Mouse (Mus musculus) heart, embryonic 10.5 days (tissue): Measurements from ENCODE around the gene Skiv2l. TPM values are rescaled to one million over a fixed set of nuclear protein-coding genes. Genes with fewer than 3 reads are reported as not detected.

ENCODE experiments used
- DNase-seq: peaks from one replicate; pipeline ENCODE4 v3.0.0-alpha.2; 2017; ENCODE audit warnings: low spot score
- H3K27ac ChIP-seq: fragments of 300-500 bp; sonication (generic); 2 replicates; pipeline ENCODE4 v1.5.1; 2016; ENCODE audit warnings: mild to moderate bottlenecking
- H3K27me3 ChIP-seq: fragments of 300-500 bp; sonication (generic); 2 replicates; pipeline ENCODE4 v1.6.1; 2016; ENCODE audit warnings: mild to moderate bottlenecking; ENCODE audit not compliant: poor library complexity, insufficient read depth, severe bottlenecking
- H3K36me3 ChIP-seq: fragments of 300-500 bp; sonication (generic); 2 replicates; pipeline ENCODE4 v1.6.1; 2016; ENCODE audit warnings: mild to moderate bottlenecking, moderate library complexity
- H3K4me1 ChIP-seq: fragments of 300-500 bp; sonication (generic); 2 replicates; pipeline ENCODE4 v1.6.1; 2016; ENCODE audit warnings: mild to moderate bottlenecking
- H3K4me3 ChIP-seq: fragments of 300-500 bp; sonication (generic); 2 replicates; pipeline ENCODE4 v1.5.1; 2016; ENCODE audit warnings: mild to moderate bottlenecking, moderate library complexity
- H3K9me3 ChIP-seq: fragments of 300-500 bp; sonication (generic); 2 replicates; pipeline ENCODE4 v1.6.1; 2016; ENCODE audit warnings: mild to moderate bottlenecking, moderate library complexity
- WGBS: fragments of 180-500 bp; shearing (Covaris S2); methylation state at CpG from one replicate; pipeline ENCODE4 v1.1.7; 2016; 5-methylcytosine and 5-hydroxymethylcytosine counted together
- polyA plus RNA-seq: library from polyadenylated mRNA; unstranded; fragments of >200 nt; fragmentation: Nextera tagmentation; extraction: Ambion mirVana; gene quantifications from 2 replicates; pipeline ENCODE4 v1.2.1, GENCODE M21; 2016

Skiv2l gene
- 39.9 and 43.6 TPM in 2 replicates for polyA plus RNA-seq

DNA sequence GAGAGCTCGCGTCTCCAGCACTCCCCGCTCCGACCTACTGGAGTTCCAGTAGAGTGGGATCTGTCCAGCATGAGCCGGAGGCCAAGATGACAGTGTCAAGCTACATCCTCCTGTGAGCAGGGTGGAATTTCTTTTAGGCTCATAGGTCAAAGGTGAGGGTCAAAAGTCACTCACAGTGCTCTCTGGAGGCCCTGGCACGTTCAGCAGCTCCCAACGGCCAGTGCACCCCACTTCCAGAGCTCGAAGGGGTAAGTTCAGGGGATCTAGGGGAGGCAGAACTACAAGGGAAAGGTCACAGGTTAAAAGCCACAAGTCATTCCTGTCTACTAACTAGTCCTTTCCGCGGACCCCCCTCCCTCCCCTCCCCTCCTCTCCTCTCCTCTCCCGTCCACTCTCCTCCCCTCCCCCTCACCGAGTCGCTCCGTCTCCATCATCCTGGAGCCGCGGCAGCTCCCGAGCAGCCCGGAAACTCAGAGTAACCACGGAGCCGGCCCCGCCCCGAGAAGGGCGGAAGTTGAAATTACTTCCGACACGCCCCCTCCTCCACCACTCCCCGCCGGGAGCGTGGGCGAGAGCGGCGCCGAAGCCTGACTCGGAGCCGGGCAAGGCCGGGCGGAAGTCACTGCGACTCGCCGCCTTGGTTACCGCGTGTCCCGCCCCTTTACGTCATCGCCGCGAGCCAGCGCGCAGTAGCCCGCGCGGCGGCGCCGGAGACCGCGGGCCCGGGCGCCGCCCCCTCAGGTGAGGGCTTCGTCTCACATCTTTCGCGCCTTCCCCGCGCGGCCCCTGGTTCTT is at the start of gene Skiv2l, which contains the start of gene Nelfe:
Skiv2l (minus strand) TSS at position 489 of the 795 bp plus-strand sequence.
Nelfe (plus strand) TSS at position 670 of the 795 bp plus-strand sequence.
- H3K4me3 ChIP-seq: peak within 1 kb of the TSS; percentile 96
- WGBS: under 1% methylated on average over 63 of the region's 65 CpGs
- peak within 1 kb of the TSS; percentile 92 for H3K27ac ChIP-seq
- H3K36me3 ChIP-seq: peaks cover 63% of the 10 kb centered on the region
- H3K27me3 ChIP-seq: no peaks in the 10 kb centered on the region
- peak; percentile 98 for DNase-seq
- H3K4me1 ChIP-seq: peaks cover 18% of the 10 kb centered on the region
- no peaks in the 10 kb centered on the region for H3K9me3 ChIP-seq

DNA sequence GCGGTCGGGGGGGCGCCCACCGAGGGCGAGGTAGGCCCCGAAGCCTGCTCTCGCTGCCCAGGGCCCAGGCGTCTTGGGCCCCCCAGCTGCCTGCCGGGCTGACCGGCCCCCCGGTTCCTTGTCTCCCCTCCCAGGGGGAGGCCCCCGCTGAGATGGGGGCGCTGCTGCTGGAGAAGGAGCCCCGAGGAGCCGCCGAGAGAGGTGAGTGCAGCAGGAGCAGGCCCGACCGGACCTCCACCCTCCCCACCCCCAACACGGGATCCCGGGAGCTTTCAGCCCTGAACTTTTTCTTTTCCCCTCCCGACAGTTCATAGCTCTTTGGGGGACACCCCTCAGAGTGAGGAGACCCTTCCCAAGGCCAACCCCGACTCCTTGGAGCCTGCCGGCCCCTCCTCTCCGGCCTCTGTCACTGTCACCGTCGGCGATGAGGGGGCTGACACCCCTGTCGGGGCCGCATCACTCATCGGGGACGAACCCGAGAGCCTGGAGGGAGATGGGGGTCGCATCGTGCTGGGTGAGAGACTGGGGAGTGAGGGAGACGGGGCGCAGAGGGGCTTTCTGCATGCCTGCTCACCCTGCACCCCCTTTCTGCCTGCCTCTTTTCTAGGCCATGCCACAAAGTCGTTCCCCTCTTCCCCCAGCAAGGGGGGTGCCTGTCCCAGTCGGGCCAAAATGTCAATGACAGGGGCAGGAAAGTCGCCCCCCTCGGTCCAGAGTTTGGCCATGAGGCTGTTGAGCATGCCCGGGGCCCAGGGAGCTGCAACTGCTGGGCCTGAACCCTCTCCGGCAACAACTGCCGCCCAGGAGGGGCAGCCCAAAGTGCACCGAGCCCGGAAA is 49.3 kb upstream of the Skiv2l start:
- H3K27ac ChIP-seq: peak overlapping the region; percentile 99
- peak; percentile 78 for DNase-seq
- H3K4me3 ChIP-seq: peak overlapping the region; percentile 99
- WGBS: under 1% methylated on average over 37 of the region's 45 CpGs
- peaks cover 41% of the 10 kb centered on the region for H3K36me3 ChIP-seq
- no peaks in the 10 kb centered on the region for H3K9me3 ChIP-seq
- no peaks in the 10 kb centered on the region for H3K27me3 ChIP-seq
- H3K4me1 ChIP-seq: peaks cover 38% of the 10 kb centered on the region

DNA sequence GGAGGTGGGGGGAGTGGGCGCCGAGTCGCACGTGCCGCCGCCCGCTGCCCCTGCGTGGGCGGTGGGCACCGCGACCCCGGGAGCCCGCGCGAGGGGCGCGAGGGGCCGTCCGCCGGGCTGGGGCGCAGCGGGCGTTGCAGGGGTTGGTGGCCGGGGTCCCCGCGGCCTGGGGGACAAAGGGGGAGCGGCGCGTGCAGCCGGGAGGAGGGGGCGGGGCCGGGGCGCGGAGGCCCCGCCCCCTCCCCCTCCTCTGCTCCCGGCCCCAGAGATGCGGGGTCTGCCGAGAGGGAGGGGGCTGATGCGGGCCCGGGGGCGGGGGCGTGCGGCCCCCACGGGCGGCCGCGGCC is 48.7 kb upstream of the Skiv2l start:
- H3K27me3 ChIP-seq: no peaks in the 10 kb centered on the region
- peak overlapping the region; percentile 99 for H3K4me3 ChIP-seq
- DNase-seq: no peak
- peak overlapping the region; percentile 99 for H3K27ac ChIP-seq
- 1% methylated on average over 30 of the region's 47 CpGs for WGBS
- H3K36me3 ChIP-seq: peaks cover 35% of the 10 kb centered on the region
- no peaks in the 10 kb centered on the region for H3K9me3 ChIP-seq
- H3K4me1 ChIP-seq: peaks cover 43% of the 10 kb centered on the region

DNA sequence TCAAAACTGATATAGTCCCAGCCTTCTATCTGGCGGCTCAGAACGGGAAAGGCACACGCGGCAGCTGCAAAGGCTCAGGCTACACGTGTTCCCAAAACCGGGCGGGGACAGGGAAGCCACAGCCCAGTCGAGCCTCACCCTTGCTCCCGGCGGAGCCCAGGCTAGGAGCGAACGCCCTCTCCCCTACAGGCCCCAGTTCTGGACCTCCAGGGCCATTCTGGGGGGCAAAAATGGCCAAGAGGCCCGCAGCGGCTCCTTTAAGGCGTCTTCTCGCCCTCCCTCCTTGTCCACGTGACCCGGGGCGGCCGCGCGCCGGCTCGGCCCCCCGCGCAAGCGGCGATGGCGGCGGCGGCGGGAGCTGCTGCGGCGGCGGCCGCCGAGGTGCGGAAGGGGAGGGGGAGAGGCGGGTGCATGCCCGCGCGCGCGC is 48.2 kb upstream of the Skiv2l start, which contains the start of the genes C2 and Ehmt2:
C2 (minus strand) TSS at position 106 of the 427 bp plus-strand sequence.
Ehmt2 (plus strand) TSS at position 310 of the 427 bp plus-strand sequence.
- WGBS: under 1% methylated on average over 33 of the region's 44 CpGs
- peak within 1 kb of the TSS; percentile 99 for H3K4me3 ChIP-seq
- no peaks in the 10 kb centered on the region for H3K9me3 ChIP-seq
- no peaks in the 10 kb centered on the region for H3K27me3 ChIP-seq
- peaks cover 46% of the 10 kb centered on the region for H3K4me1 ChIP-seq
- peaks cover 30% of the 10 kb centered on the region for H3K36me3 ChIP-seq
- peak within 1 kb of the TSS; percentile 99 for H3K27ac ChIP-seq
- peak; percentile 92 for DNase-seq

DNA sequence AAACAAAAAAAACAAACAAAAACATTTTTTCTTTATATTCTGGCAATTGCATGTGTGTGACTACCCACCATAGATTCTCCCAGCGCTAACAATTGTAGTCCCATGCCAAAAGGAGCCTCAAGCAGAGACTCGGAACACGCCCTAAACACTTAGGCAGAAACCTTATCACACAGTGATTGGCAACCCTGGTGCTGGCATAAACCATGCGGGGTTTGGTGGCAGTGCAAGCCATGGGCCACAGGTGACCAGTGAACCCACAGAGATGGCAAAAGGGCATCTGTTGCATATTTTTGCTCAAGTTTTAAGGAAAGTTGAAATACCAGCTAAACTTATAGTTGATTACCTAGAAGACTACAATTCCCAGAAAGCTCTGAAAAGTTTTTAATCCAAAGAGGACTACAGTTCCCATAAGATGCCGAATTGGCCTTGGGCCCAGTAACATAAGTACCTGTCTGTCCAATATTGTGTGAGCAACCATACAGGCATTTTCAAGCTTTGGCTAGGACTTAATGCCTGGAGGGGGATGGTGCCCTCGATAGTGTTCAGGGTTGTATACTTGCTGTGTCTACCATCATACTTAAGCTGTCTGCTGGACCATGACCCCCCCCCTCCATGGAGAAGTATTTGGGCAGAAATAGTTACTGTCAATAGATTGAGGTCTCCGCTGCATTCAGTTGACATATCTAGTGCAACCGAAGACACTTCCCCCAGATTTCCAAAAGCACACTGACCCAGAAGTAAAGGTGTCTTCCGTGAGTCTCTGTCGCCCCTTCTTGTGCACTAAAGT is 47.6 kb upstream of the Skiv2l start:
- 14% methylated on average over 10 of the region's 10 CpGs for WGBS
- DNase-seq: no peak
- H3K4me1 ChIP-seq: peaks cover 46% of the 10 kb centered on the region

DNA sequence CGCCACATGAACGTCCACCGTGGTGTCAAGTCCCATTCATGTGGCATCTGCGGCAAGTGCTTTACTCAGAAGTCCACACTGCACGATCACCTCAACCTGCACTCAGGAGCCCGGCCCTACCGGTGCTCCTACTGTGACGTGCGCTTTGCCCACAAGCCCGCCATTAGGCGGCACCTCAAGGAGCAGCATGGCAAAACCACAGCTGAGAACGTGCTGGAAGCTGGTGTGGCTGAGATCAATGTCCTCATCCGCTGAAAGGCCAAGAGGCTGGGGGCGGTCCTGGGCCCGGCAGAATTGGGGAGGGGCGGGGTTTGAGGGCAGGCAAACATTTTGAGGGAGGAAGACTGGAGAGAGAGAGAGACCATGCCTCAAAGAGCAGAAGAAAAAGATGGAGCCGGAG is 46.4 kb upstream of the Skiv2l start:
- no peak for DNase-seq

More for the DNA sequence above, 47.6 kb upstream of the Skiv2l start:
- Histone ChIP-seq H3K36me3 (peaks cover 24% of the 10 kb centered on the region), H3K4me3 (peak overlapping the region; percentile 99), H3K27me3 (no peaks in the 10 kb centered on the region), H3K9me3 (no peaks in the 10 kb centered on the region), H3K27ac (peak overlapping the region; percentile 99)

DNA sequence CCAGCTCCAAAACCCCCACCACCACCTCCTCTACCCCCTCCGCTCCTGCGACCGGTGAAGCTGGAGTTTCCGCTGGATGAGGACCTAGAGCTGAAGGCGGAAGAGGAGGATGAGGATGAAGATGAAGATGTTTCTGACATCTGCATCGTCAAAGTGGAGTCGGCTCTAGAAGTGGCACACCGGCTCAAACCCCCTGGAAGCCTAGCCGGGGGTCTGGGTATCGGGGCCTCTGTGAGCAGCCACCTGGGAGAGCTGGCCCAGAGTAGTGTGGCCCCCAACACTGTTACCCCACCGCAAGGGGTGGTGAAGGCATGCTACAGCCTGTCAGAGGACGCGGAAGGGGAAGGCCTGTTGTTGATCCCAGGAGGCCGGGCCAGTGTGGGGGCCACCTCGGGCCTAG is 45.7 kb upstream of the Skiv2l start:
- H3K27me3 ChIP-seq: no peaks in the 10 kb centered on the region
- WGBS: 97% methylated on average over 15 of the region's 15 CpGs

More for the DNA sequence above, 46.4 kb upstream of the Skiv2l start:
- no peaks in the 10 kb centered on the region for H3K27me3 ChIP-seq
- peak overlapping the region; percentile 96 for H3K4me3 ChIP-seq
- peaks cover 14% of the 10 kb centered on the region for H3K36me3 ChIP-seq
- WGBS: 85% methylated on average over 17 of the region's 17 CpGs
- H3K9me3 ChIP-seq: no peaks in the 10 kb centered on the region
- H3K4me1 ChIP-seq: peaks cover 46% of the 10 kb centered on the region
- peak overlapping the region; percentile 13; the same call in 1 of the 2 replicates for H3K27ac ChIP-seq

DNA sequence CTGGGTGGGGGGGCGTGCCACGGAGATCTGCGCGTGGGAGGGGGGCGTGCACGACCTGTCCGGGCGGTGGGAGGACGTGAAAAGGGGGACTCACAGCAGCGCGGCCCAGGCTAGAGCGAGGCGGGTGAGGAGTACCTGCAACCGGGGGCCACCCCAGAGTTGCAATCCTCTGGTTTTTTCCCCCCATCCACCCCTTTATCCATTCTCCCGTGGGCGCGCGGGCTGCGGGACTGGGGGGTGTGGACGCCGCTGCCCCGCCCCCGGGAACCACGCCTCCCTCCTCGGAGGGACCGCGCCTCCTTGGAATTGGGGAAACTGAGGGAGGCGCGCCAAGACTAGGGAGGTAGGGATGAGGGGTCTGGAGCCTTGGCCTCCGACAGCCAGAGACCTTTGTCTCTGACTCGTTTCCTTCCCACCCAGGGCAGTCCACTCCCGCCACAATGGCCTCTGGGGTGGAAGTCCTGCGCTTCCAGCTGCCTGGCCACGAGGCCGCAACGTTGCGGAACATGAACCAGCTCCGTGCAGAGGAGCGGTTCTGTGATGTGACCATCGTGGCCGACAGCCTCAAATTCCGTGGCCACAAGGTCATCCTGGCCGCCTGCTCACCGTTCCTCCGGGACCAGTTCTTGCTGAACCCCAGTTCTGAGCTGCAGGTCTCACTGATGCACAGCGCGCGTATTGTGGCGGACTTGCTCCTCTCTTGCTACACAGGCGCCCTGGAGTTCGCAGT is 45.0 kb upstream of the Skiv2l start:
- Histone ChIP-seq H3K27me3 (no peaks in the 10 kb centered on the region), H3K27ac (peak overlapping the region; percentile 99), H3K9me3 (no peaks in the 10 kb centered on the region), H3K4me1 (peaks cover 46% of the 10 kb centered on the region), H3K36me3 (peaks cover 12% of the 10 kb centered on the region), H3K4me3 (peak overlapping the region; percentile 96)
- 10% methylated on average over 50 of the region's 51 CpGs for WGBS
- peak; percentile 80 for DNase-seq

More for the DNA sequence above, 45.7 kb upstream of the Skiv2l start:
- Histone ChIP-seq H3K4me3 (peak overlapping the region; percentile 96), H3K9me3 (no peaks in the 10 kb centered on the region), H3K27ac (peak overlapping the region; percentile 99), H3K36me3 (peaks cover 12% of the 10 kb centered on the region), H3K4me1 (peaks cover 46% of the 10 kb centered on the region)
- no peak for DNase-seq

DNA sequence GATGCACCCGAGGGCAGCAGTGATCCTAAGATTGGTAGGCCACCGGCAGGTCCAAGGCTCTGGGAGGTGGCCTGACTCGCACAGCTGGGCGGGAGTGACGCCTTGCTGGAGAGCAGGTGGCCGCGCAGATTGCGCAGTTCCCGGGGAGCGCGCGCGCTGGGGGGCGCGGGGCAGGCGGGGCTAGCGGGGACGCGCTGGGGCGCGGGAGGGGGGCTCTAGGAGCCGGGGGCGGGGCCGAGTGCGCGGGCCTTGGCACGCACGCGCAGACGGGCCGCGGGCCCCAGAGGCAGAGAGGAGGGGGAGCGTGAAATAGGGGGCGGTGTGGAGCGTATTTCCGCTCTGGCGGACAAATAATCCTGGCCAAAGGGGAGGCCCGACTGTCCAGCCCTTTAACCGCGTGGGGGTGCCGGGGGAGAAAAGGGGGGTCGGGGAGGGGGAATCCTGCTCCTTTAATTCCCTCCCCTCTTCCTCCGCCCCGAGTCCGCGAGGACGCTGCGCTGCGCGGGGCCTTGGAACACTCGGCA is 44.1 kb upstream of the Skiv2l start:
- H3K36me3 ChIP-seq: peaks cover 12% of the 10 kb centered on the region
- peak overlapping the region; percentile 96 for H3K4me3 ChIP-seq
- WGBS: under 1% methylated on average over 43 of the region's 51 CpGs
- H3K27me3 ChIP-seq: no peaks in the 10 kb centered on the region
- no peaks in the 10 kb centered on the region for H3K9me3 ChIP-seq
- H3K4me1 ChIP-seq: peaks cover 40% of the 10 kb centered on the region
- H3K27ac ChIP-seq: peak overlapping the region; percentile 99
- DNase-seq: peak; percentile 97

DNA sequence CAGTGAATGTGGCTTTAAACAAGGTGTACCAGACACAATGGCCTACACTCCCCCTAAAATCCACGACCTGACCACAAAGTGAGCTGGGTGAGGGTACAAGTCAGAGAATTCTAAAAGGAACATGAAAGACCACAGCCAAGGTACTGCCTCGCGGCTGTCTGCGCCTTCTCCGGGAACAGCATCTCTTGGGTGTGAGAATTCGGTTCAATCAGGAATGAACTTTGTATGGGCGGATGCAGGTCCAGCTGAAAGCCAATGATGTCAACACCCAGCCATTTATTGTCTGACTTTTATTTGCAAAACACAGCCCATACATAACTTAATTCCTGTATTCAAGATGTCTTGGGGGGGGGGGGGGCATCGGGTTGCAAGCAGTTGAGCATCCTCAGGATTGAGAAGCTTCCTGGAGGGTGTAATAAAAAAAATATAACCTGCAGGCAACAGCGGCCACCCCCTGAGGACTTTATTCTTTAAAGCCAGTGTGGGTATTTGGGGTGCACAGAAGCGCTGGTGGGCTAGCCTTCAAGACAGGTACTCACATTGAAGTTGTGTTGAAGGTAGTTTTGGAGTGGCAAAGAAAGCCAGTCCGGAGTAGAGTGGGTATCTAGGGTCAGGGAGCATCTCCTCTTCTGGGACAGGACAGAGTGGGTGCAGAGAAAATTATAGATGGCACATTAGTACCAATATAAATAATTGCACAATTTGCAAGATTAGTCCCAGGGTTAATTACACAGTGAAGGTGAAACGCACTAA is 43.2 kb upstream of the Skiv2l start:
- H3K9me3 ChIP-seq: no peaks in the 10 kb centered on the region
- 72% methylated on average over 12 of the region's 12 CpGs for WGBS
- H3K4me1 ChIP-seq: peaks cover 40% of the 10 kb centered on the region
- no peaks in the 10 kb centered on the region for H3K27me3 ChIP-seq
- peak overlapping the region; percentile 96 for H3K4me3 ChIP-seq
- DNase-seq: no peak
- H3K27ac ChIP-seq: peak overlapping the region; percentile 99
- H3K36me3 ChIP-seq: peaks cover 12% of the 10 kb centered on the region

DNA sequence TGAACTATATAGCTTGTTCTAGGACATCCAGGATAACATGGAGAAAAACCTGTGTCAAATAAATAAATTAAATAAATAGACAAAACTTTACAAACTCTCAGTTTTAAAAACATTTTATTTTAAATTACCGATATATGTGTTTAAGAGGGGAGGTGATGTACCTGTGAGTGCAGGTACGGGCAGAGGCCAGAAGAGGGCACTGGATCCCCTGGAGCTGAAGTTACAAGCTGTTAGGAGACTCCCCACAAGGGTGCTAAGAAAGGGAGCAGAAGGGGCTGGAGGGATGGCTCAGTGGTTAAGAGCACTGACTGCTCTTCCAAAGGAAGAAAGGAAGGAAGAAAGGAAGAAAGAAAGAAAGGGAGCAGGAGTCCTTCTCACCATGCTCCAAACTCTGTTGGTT is 41.4 kb upstream of the Skiv2l start:
- H3K9me3 ChIP-seq: no peaks in the 10 kb centered on the region
- WGBS: 88% methylated on average over 2 of the region's 2 CpGs
- peaks cover 10% of the 10 kb centered on the region for H3K36me3 ChIP-seq
- peaks cover 26% of the 10 kb centered on the region for H3K4me1 ChIP-seq
- no peak for DNase-seq
- H3K27ac ChIP-seq: no peak overlapping the region
- no peak overlapping the region for H3K4me3 ChIP-seq
- no peaks in the 10 kb centered on the region for H3K27me3 ChIP-seq
